ENCODE assay signal across 30 mouse cellular contexts in the genomic region with DNA sequence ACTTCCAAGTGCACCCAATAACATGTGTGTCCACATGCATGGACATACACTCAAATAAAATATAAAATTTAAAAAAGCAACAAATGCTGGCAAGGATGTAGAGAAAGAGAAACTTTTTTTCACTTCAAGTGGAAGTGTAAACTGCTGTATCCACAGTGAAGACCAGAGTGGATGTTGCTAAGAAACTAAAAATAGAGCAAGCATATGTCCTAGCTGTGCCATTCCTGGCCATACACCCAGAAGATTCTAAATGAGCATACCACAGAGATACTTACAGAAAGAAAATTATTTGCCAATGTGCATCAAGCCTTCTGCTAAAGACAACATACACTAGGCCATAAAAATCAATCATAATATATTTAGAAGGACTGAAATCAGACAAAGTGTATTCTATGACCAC.
DNase-seq lines count a peak whose midpoint lies in the region; ATAC-seq and TF ChIP-seq lines count a peak whose summit lies in the region.
"Had no signal": no experiment of that assay in that cellular context is flagged by ENCODE, and none has a peak within 500 bp of the region (broad histone marks: within the 10 kb centered on the region; RNA-seq: fewer than 3 reads in every experiment).

No protein-coding gene starts in this region.

- DNase-seq in forebrain, postnatal 0 days, result peak; percentile 27
- DNase-seq in forebrain, embryonic 14.5 days (ENCODE audit: low spot score), result no peak
- peak; percentile 22 to 28 for DNase-seq in frontal cortex, adult 2 months (ENCODE audit: extremely low spot score in 1 of 2, low spot score in 1 of 2)
- no peak for DNase-seq in frontal cortex, postnatal 14 days (ENCODE audit: low spot score in 2 of 2)
- DNase-seq in layer of hippocampus, adult 9-11 months, result peak; percentile 9
- DNase-seq in layer of hippocampus, postnatal 25 days (ENCODE audit: extremely low spot score in 1 of 2, low spot score in 1 of 2), result no peak
- peak; percentile 75 for DNase-seq in brain, adult 2 months (ENCODE audit: low read depth, low spot score)
- DNase-seq: adrenal gland, adult 8-10 months; adrenal gland, postnatal 14 days; adrenal gland, postnatal 36 days; B cell, adult 2 months; cerebellum, adult 11 months; cerebellum, adult 18-20 months; cerebellum, adult 8-10 months; cerebellum, adult 9-11 months; cerebellum, postnatal 14 days; cerebellum, postnatal 36 days; embryo, embryonic 11 days had no signal

- no peak overlapping the region for H3K9ac ChIP-seq in forebrain, postnatal 0 days
- no peak overlapping the region for H3K9ac ChIP-seq in forebrain, embryonic 14.5 days (ENCODE audit: low read length)
- no peak overlapping the region for H3K9ac ChIP-seq in liver, embryonic 12.5 days
- H3K9ac ChIP-seq: embryonic facial prominence, embryonic 13.5 days; embryonic facial prominence, embryonic 15.5 days; forebrain, embryonic 12.5 days; forebrain, embryonic 15.5 days had no signal

- H3K27me3 ChIP-seq in forebrain, postnatal 0 days (ENCODE audit: insufficient read depth, low read length), result no peaks in the 10 kb centered on the region
- no peaks in the 10 kb centered on the region for H3K27me3 ChIP-seq in forebrain, embryonic 14.5 days (replicated peaks; ENCODE audit: control insufficient read depth, insufficient read depth, low read length)
- no peaks in the 10 kb centered on the region for H3K27me3 ChIP-seq in liver, embryonic 12.5 days (replicated peaks)
- H3K27me3 ChIP-seq: CH12.LX; embryonic facial prominence, embryonic 13.5 days; embryonic facial prominence, embryonic 15.5 days; forebrain, embryonic 12.5 days; forebrain, embryonic 15.5 days; Patski had no signal

- no peak overlapping the region for H3K4me3 ChIP-seq in forebrain, postnatal 0 days (ENCODE audit: low read depth, low read length)
- H3K4me3 ChIP-seq in forebrain, embryonic 14.5 days (ENCODE audit: low read depth, low read length), result no peak overlapping the region
- no peak overlapping the region for H3K4me3 ChIP-seq in liver, embryonic 12.5 days
- H3K4me3 ChIP-seq: embryonic facial prominence, embryonic 13.5 days; embryonic facial prominence, embryonic 15.5 days; erythroblast, embryonic 14.5 days; forebrain, embryonic 10.5 days; forebrain, embryonic 12.5 days; forebrain, embryonic 15.5 days had no signal

- H3K9me3 ChIP-seq in forebrain, postnatal 0 days (ENCODE audit: low read length), result no peaks in the 10 kb centered on the region
- H3K9me3 ChIP-seq in forebrain, embryonic 14.5 days (replicated peaks; ENCODE audit: control insufficient read depth, low read length), result no peaks in the 10 kb centered on the region; the same call in 1 of the 2 replicates
- 0 out of 2 replicates have a peak, but pooled peaks cover 3% of the 10 kb centered on the region for H3K9me3 ChIP-seq in liver, embryonic 12.5 days (replicated peaks)
- H3K9me3 ChIP-seq: forebrain, embryonic 15.5 days had no signal

- ATAC-seq in forebrain, postnatal 0 days, result peak; percentile 63
- ATAC-seq in forebrain, embryonic 14.5 days, result no peak
- no peak for ATAC-seq in liver, embryonic 12.5 days
- ATAC-seq: activated CD4-positive, CD25-positive, alpha-beta regulatory T cell, adult 4 months; CD4-positive, CD25-positive, alpha-beta regulatory T cell, adult 4 months; forebrain, embryonic 15.5 days; Patski had no signal

- no peaks in the 10 kb centered on the region for H3K4me1 ChIP-seq in forebrain, postnatal 0 days (ENCODE audit: insufficient read depth)
- no peaks in the 10 kb centered on the region for H3K4me1 ChIP-seq in forebrain, embryonic 14.5 days (ENCODE audit: control insufficient read depth, insufficient read depth, low read length)
- H3K4me1 ChIP-seq in liver, embryonic 12.5 days, result no peaks in the 10 kb centered on the region
- H3K4me1 ChIP-seq: embryonic facial prominence, embryonic 13.5 days; embryonic facial prominence, embryonic 15.5 days; forebrain, embryonic 10.5 days; forebrain, embryonic 12.5 days; forebrain, embryonic 15.5 days had no signal

- TF ChIP-seq CTCF in forebrain, postnatal 0 days (IDR thresholded peaks at IDR 0.05; ENCODE audit: low read depth), result no peak

- no peaks in the 10 kb centered on the region for H3K36me3 ChIP-seq in forebrain, postnatal 0 days (ENCODE audit: insufficient read depth)
- H3K36me3 ChIP-seq in forebrain, embryonic 14.5 days (ENCODE audit: control insufficient read depth, insufficient read depth, low read length), result no peaks in the 10 kb centered on the region
- no peaks in the 10 kb centered on the region for H3K36me3 ChIP-seq in liver, embryonic 12.5 days
- H3K36me3 ChIP-seq: embryonic facial prominence, embryonic 13.5 days; embryonic facial prominence, embryonic 15.5 days; forebrain, embryonic 10.5 days; forebrain, embryonic 12.5 days; forebrain, embryonic 15.5 days; G1E had no signal

- H3K27ac ChIP-seq in forebrain, postnatal 0 days (ENCODE audit: low read depth, low read length), result no peak overlapping the region
- no peak overlapping the region for H3K27ac ChIP-seq in forebrain, embryonic 14.5 days (ENCODE audit: low read depth, low read length)
- H3K27ac ChIP-seq in liver, embryonic 12.5 days, result no peak overlapping the region
- H3K27ac ChIP-seq: embryonic facial prominence, embryonic 13.5 days; embryonic facial prominence, embryonic 15.5 days; forebrain, embryonic 10.5 days; forebrain, embryonic 12.5 days; forebrain, embryonic 15.5 days had no signal

- no peak overlapping the region for H3K4me2 ChIP-seq in forebrain, postnatal 0 days (ENCODE audit: low read depth)
- no peak overlapping the region for H3K4me2 ChIP-seq in forebrain, embryonic 14.5 days (ENCODE audit: low read length)
- H3K4me2 ChIP-seq in liver, embryonic 12.5 days, result no peak overlapping the region
- H3K4me2 ChIP-seq: embryonic facial prominence, embryonic 13.5 days; embryonic facial prominence, embryonic 15.5 days; forebrain, embryonic 12.5 days; forebrain, embryonic 15.5 days had no signal

Comparison
In these comparisons a context has a peak if more than half of its experiments do, and no peak if none do; other contexts are left out.
1. DNase-seq: peak in forebrain, postnatal 0 days (single experiment), frontal cortex, adult 2 months (2 of 2), layer of hippocampus, adult 9-11 months (single experiment) and brain, adult 2 months (single experiment); none in forebrain, embryonic 14.5 days (single experiment), frontal cortex, postnatal 14 days (0 of 2) and layer of hippocampus, postnatal 25 days (0 of 2).